ENCODE assay signal across 12 mouse cellular contexts in the genomic region with DNA sequence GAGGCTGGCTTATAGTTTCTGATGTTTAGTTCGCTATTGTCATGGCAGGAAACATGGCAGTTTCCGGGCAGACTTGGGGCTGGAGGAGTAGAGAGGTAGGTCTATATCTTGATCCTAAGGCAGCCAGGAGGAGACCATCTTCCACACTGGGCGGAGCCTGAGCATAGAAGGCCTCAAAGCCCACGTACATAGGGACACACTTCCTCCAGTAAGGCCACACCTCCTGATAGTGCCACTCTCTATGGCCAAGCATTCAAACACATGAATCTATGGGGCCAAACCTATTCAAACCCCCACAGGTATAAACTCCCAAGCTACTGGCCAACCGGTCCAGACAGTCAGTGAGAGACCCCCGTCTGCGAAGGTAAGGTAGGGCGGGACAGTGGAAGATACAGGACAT. TPM values are rescaled to one million over a fixed set of nuclear protein-coding genes. Genes with fewer than 3 reads are reported as not detected.
A peak's percentile ranks its signal among the peaks of the same experiment; 100 is the strongest.
DNase-seq lines count a peak whose midpoint lies in the region; ATAC-seq and TF ChIP-seq lines count a peak whose summit lies in the region.
"Had no signal": no experiment of that assay in that cellular context is flagged by ENCODE, and none has a peak within 500 bp of the region (broad histone marks: within the 10 kb centered on the region; RNA-seq: fewer than 3 reads in every experiment).

No protein-coding gene starts in this region.

- H3K27me3 ChIP-seq in hindbrain, embryonic 12.5 days = peaks cover 2% of the 10 kb centered on the region; the same call in 1 of the 2 replicates
- no peaks in the 10 kb centered on the region for H3K27me3 ChIP-seq in hindbrain, embryonic 16.5 days (replicated peaks; ENCODE audit: control insufficient read depth, insufficient read depth, low read length)
- H3K27me3 ChIP-seq in lung, embryonic 14.5 days (ENCODE audit: insufficient read depth, low read length) = no peaks in the 10 kb centered on the region
- H3K27me3 ChIP-seq: neural tube, embryonic 12.5 days had no signal

- H3K9me3 ChIP-seq in hindbrain, embryonic 12.5 days (replicated peaks) = no peaks in the 10 kb centered on the region
- no peaks in the 10 kb centered on the region for H3K9me3 ChIP-seq in hindbrain, embryonic 16.5 days (ENCODE audit: control insufficient read depth, low read length)
- H3K9me3 ChIP-seq in lung, embryonic 14.5 days (ENCODE audit: low read depth, low read length) = no peaks in the 10 kb centered on the region
- H3K9me3 ChIP-seq: neural tube, embryonic 12.5 days had no signal

- H3K4me2 ChIP-seq in hindbrain, embryonic 12.5 days (replicated peaks) = no peak overlapping the region
- no peak overlapping the region for H3K4me2 ChIP-seq in hindbrain, embryonic 16.5 days (ENCODE audit: low read length)
- no peak overlapping the region for H3K4me2 ChIP-seq in lung, embryonic 14.5 days
- H3K4me2 ChIP-seq: neural tube, embryonic 12.5 days had no signal

- H3K36me3 ChIP-seq in hindbrain, embryonic 12.5 days = no peaks in the 10 kb centered on the region
- H3K36me3 ChIP-seq in hindbrain, embryonic 16.5 days (ENCODE audit: control insufficient read depth, insufficient read depth, low read length) = no peaks in the 10 kb centered on the region
- H3K36me3 ChIP-seq in lung, embryonic 14.5 days (ENCODE audit: insufficient read depth) = no peaks in the 10 kb centered on the region
- H3K36me3 ChIP-seq: neural tube, embryonic 12.5 days had no signal

- H3K4me3 ChIP-seq in hindbrain, embryonic 12.5 days = no peak overlapping the region
- H3K4me3 ChIP-seq in hindbrain, embryonic 16.5 days (ENCODE audit: low read length) = no peak overlapping the region
- no peak overlapping the region for H3K4me3 ChIP-seq in lung, embryonic 14.5 days (ENCODE audit: low read depth, low read length)
- H3K4me3 ChIP-seq: neural tube, embryonic 12.5 days had no signal

- no peak overlapping the region for H3K9ac ChIP-seq in hindbrain, embryonic 12.5 days
- no peak overlapping the region for H3K9ac ChIP-seq in hindbrain, embryonic 16.5 days (ENCODE audit: low read depth, low read length)
- H3K9ac ChIP-seq in lung, embryonic 14.5 days = no peak overlapping the region
- H3K9ac ChIP-seq: liver, postnatal 0 days; neural tube, embryonic 12.5 days had no signal

- no peaks in the 10 kb centered on the region for H3K4me1 ChIP-seq in hindbrain, embryonic 12.5 days
- no peaks in the 10 kb centered on the region for H3K4me1 ChIP-seq in hindbrain, embryonic 16.5 days (ENCODE audit: control insufficient read depth, insufficient read depth, low read depth, low read length)
- no peaks in the 10 kb centered on the region for H3K4me1 ChIP-seq in lung, embryonic 14.5 days (ENCODE audit: insufficient read depth)
- H3K4me1 ChIP-seq: neural tube, embryonic 12.5 days had no signal

- 0 out of 2 replicates have a peak, but pooled peaks have one; percentile 35 for ATAC-seq in hindbrain, embryonic 12.5 days (ENCODE audit: low FRiP score)
- no peak for ATAC-seq in hindbrain, embryonic 16.5 days
- peak; percentile 41; the same call in 1 of the 2 replicates for ATAC-seq in lung, embryonic 14.5 days (ENCODE audit: insufficient read depth)
- ATAC-seq: liver, postnatal 0 days had no signal

- no peak for DNase-seq in lung, embryonic 14.5 days
- no peak for DNase-seq in lung, postnatal 10 days
- peak; percentile 2 for DNase-seq in testis, postnatal 14 days (ENCODE audit: low spot score)
- no peak for DNase-seq in testis, postnatal 10 days (ENCODE audit: low spot score)
- DNase-seq in cerebellum, postnatal 14 days = no peak
- DNase-seq: cerebellum, adult 9-10 months; heart, postnatal 14 days; right cerebral cortex, postnatal 25 days had no signal

- WGBS in hindbrain, embryonic 12.5 days = 87% methylated on average over 8 of the region's 8 CpGs
- WGBS in hindbrain, embryonic 16.5 days = 84% methylated on average over 8 of the region's 8 CpGs
- WGBS in lung, embryonic 14.5 days = 80% methylated on average over 8 of the region's 8 CpGs

- no peak for TF ChIP-seq CTCF in lung, embryonic 14.5 days (IDR thresholded peaks at IDR 0.05; ENCODE audit: low read depth)

- no peak overlapping the region for H3K27ac ChIP-seq in hindbrain, embryonic 12.5 days
- H3K27ac ChIP-seq in hindbrain, embryonic 16.5 days (ENCODE audit: low read depth, low read length) = no peak overlapping the region
- no peak overlapping the region for H3K27ac ChIP-seq in lung, embryonic 14.5 days (ENCODE audit: low read depth)
- H3K27ac ChIP-seq: neural tube, embryonic 12.5 days had no signal

RNA-seq across cellular contexts. Expression of gene Ulk4, which starts 35.6 kb away (rescaled TPM):
- 147 and 164 TPM in 2 replicates for polyA plus RNA-seq in hindbrain, embryonic 12.5 days (2016; fragmentation: Nextera tagmentation; extraction: Ambion mirVana)
- 75.8 and 79.9 TPM in 2 replicates for polyA plus RNA-seq in hindbrain, embryonic 16.5 days (2015; fragmentation: Nextera tagmentation; extraction: Ambion mirVana)
- 123 and 125 TPM in 2 replicates for polyA plus RNA-seq in lung, embryonic 14.5 days (2014; fragmentation: Nextera tagmentation; extraction: Ambion mirVana)

RNA-seq across cellular contexts. Expression of gene Trak1, which starts 55.9 kb away (rescaled TPM):
- 38.8 and 41.6 TPM in 2 replicates for polyA plus RNA-seq in hindbrain, embryonic 12.5 days (2016; fragmentation: Nextera tagmentation; extraction: Ambion mirVana)
- 57.8 and 59.3 TPM in 2 replicates for polyA plus RNA-seq in hindbrain, embryonic 16.5 days (2015; fragmentation: Nextera tagmentation; extraction: Ambion mirVana)
- polyA plus RNA-seq in lung, embryonic 14.5 days (2014; fragmentation: Nextera tagmentation; extraction: Ambion mirVana) = 20.8 and 20.9 TPM in 2 replicates
